Mouse (Mus musculus): ENCODE measurements around the gene Vav3.

Vav3 gene

DNA sequence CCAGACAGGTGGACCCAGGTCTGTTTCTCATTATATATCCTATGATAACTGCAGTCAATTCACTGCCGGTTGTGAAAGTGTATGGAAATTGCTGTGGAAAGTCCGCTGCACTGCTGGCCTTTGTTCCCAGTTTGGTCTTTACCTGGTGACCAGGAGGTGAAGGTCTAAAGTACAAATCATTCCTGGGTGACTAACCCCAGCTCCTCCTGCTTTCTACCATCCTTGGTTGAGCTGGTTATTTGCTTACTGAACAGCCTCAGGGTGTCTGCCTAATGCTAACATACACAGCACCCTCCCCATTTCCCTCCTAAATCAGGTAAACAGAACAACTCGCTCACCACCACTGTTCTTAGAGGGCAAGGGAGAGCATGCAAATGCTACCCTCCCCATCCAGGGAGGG lies 237.9 kb downstream of the Vav3 start:
- no peak for DNase-seq (ENCODE audit: low spot score in 2 of 2)

DNA sequence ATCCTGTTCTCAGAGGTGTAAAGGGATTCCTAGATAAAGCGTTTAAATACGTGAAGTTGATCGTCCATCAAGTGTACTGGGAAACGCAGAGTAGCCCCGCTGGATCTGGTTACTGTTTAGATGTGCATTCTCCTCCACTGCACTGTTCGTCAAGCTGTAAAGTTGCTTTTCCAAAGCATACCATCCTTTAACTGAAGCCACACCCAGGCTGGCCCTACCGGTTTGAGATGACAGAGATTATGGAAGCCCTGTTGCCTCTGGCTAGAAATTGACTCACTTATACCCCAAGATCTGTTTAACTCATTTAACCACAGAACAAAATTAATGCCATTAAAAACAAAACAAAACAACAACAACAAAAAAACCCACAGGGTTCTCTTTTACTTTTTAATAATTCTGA lies 238.5 kb downstream of the Vav3 start:
- no peak for DNase-seq (ENCODE audit: low spot score in 2 of 2)

DNA sequence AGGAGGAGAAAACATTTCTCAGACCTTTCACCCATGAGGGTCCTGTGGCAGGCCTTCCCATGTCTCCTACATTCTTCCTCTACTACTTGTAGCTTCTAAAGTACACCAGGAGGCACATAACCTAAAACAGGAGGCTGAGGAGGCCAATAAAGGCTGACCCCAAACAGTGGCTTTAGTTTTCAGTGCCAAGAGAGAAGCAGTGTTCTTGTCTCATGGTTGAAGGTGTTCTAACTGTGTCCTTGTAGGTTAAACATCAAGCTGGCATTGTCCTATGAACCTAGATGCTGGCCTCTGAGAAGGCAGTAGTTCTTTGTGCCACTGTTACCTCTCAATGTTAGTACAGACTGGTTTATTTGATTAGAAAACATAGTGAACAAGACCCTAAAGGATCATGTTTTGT lies 245.5 kb downstream of the Vav3 start:
- DNase-seq (ENCODE audit: low spot score in 2 of 2) = no peak

DNA sequence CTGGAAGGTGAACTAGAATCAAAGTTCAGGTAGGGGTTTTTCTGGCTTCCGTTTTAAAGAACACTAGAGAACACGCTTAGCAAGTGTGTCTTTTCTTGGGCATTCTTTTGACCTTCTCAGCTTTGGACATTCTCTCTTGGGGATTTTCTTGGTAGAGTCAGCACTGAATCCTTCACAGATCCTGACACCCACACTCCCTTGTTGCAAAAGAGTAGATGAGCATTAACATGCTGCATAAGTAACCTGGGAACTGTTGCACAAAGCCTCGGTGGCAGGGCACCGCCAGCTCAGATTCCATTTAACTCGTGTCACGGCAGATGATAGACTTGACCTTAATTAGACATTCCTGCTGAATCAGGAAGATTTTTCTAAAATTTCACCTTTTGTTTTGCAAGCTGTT lies 252.5 kb downstream of the Vav3 start:
- DNase-seq (ENCODE audit: low spot score in 2 of 2) = no peak

DNA sequence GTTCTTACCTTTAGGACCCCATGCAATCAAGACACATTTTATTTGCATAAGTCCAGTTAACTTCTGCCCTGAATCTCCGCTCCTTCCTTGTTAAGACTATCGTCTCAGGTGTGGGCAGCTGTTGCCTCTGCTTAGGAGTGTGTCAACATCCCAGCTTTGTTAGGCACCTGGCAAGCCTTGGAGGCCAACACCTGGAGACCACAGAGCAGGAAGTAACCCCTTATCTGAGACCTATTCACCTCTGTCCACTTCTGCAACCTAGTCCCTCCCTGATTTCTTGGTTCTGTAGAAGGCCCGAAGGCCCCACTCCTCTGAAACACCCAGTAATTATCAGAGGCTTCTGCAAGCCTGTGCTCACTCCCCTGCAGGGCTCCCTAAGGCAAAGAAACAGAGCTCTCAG lies 255.6 kb downstream of the Vav3 start:
- DNase-seq (ENCODE audit: low spot score in 2 of 2) = no peak

DNA sequence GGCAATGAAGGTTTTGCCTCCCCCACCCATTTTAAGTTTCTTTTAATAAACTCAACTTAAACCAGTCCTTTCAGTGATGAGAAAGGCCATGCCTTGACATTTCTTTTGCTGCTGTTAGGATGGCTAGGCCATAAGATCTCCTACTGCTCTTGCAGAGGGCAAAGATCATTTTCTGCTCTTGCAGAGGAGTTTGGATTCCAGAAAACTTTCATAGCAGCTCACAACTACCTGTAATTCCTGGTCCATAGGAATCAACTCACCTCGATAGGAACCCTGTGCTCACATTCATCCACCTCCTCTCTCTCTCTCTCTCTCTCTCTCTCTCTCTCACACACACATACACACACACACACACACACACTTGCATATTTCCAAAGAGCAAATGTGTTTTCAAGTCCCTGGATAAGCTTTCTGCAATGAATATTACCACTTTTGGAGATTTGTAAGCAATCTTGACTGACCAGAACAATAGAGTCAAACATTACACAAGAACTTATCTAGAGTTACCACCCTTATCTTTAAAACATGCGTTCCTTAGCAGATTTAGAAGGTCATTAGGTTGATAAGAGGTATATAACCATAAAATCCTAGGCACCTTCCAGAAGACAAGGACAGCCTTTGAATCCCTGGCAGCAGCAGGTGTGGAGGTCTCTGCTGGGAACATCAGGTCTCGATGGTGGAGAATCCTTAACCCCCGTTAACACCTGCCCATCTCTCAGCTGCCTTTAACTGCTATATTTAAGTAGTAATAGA lies 260.4 kb downstream of the Vav3 start:
- no peak for DNase-seq (ENCODE audit: low spot score in 2 of 2)

DNA sequence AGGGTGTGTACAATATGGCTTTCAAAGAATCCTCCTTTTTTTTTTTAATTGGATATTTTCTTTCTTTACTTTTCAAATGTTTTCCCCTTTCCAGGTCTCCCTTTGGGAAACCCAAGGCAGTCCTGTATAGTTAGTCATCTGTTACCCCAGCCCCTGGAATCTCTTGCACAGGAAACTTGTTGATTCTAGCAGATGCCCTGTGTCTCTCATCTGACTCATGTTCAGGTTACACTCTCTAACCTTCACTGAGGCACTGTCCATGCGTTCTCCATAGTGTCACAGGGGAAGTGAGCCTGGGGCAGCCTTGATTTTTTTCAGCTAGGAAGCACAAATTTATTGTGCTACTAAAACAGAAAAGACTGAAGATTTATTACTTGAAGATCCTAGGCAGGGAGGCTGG lies 262.3 kb downstream of the Vav3 start:
- DNase-seq (ENCODE audit: low spot score in 2 of 2) = no peak

DNA sequence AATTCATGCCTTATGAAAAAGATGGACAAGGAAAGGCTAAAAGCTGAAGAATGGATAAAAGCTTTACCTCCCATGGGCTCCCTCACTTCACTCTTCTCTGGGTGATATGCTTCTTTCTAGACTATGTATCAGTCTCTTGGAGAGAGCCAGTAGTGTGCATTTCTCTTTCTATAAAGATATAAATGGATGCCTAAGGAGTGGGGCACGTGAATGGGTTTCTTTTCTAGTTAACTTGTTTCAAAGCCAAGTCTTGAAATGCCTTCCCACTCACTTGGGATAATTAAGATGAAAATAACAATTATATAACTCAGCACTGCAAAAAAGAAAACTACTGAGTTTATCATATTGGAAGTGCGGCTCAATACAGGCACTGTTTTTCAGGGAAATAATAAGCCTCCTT lies 265.7 kb downstream of the Vav3 start:
- no peak for DNase-seq (ENCODE audit: low spot score in 2 of 2)

DNA sequence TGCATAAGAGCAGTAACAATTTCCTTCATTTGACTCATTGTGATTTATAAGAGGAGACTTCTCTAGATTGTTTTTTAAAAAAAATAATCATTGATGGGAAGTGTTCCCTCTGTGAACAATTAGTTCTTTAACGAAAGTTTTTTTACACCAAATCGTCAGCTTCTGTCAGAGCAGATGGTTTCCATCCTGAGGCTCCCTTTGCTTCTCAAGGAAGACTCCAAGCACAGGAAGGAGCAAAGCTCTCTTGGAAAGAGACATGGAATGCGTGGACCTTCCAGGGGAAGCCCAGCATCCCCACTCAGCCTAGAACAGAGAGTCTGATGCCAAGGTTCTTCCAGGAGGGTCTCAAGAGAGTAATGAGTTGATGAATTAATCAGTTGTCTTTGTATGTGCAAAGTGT lies 281.3 kb downstream of the Vav3 start:
- no peak for DNase-seq (ENCODE audit: low spot score in 2 of 2)

DNA sequence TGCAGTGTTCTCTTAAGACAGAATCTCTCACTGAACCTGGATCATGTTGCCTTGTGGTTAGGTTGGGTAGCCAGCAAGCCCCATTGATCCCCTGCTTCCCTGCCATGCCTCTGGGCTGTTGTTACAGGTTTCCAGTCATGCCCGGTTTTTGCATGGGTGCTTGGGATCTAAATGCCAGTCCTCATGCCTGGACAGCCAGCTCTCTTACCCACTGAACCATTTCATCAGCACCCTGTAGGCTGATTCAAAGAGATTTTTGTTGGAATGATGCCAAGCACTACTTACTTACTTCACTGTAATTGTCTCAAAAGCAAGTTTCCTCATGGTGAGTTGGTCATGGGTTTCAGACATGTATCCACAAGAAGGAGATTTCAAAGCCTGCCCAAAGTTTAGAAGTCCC lies 281.9 kb downstream of the Vav3 start:
- DNase-seq (ENCODE audit: low spot score in 2 of 2) = no peak

DNA sequence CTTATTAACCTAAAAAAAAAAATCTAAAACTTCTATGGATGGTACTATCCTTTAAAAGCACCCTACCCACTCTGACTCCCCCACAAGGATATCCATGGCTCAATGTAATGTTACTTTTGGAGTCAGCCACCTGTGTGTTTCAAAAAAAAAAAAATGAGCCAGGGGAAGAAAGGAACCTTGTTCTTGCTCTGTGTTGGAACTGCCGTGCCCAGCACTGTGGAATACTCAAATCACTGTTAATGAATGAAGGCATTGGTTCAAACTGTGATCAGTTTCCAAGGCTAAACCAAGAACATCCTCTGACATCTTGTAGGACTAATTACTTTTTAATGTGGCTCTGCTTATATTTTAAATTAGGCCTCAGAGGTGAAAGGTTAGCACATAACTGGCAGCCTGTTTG lies 282.4 kb downstream of the Vav3 start:
- no peak for DNase-seq (ENCODE audit: low spot score in 2 of 2)

DNA sequence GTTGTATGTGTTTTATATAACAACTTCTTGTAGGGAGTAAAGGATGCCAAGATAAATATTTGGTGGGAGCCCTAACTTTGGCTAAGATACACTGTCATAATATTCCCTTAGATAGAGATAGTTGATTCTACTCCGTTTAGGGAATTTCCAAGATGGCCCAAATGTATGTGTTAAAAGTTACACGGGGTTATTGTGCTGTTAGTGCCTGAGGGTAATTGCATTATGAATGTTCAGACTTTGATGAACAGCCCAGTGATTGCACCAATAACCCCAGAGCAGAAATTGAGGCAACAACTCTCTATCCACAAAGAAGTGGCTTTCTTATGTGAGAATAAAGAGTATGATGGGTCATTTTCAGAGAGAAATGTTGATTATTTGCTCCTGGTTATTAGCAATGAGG lies 283.3 kb downstream of the Vav3 start:
- DNase-seq (ENCODE audit: low spot score in 2 of 2) = no peak

DNA sequence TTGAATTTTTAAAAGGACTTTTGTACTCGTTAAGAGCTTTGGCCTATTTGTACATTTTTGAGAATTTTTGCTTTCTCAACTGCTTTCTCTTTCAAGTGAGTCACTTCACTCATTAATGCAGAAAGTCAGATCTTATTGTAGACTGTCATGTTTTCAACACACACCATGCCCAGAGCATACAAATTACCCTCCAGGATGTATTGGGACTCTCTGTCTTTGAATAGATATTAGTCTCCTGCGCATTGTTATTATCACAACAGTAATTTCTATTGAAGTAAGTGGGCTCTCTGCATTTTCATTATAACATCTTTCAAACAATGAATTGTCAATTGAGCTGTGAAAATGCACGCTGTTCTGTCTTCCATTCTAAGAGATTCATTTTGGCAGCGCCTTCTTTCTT lies 295.6 kb downstream of the Vav3 start:
- no peak for DNase-seq (ENCODE audit: low spot score in 2 of 2)

DNA sequence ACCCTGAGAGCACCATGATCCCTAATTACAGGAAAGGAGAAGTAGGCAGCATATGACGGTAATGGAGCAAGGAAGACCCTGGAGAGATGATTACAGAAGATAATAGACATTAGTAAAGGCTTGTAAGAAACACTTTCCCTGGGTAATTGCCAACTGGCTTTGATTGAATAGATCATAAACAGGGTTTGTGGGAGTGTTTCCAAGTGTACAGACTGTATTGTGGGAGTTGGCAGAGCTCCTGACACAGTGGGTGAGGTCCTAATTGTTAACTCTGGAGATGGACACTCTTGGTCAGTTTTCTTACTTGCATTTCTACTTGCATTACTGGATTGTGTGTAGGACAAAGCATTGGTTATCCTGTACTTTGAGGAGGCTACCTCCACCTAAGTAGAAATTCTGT lies 298.9 kb downstream of the Vav3 start:
- DNase-seq (ENCODE audit: low spot score in 2 of 2) = no peak

DNA sequence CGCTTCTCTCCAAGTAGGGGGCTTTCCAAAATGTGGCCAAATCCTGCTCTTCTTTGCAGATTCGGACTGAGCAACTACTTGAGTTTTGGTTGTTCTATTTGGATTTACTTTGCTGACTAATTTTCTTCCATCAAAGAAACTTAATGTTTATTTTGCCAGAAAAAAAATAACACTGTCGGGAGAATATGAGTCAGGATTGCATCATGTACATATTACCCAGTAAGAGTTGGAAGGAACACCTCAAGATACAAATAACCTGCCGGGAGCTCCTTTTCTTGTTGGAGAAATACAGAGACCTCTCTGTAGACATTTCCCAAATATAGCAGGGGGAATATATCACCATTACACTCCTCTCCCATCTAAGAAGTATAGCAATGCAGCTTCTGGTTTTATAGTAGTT lies 300.3 kb downstream of the Vav3 start:
- no peak for DNase-seq (ENCODE audit: low spot score in 2 of 2)

DNA sequence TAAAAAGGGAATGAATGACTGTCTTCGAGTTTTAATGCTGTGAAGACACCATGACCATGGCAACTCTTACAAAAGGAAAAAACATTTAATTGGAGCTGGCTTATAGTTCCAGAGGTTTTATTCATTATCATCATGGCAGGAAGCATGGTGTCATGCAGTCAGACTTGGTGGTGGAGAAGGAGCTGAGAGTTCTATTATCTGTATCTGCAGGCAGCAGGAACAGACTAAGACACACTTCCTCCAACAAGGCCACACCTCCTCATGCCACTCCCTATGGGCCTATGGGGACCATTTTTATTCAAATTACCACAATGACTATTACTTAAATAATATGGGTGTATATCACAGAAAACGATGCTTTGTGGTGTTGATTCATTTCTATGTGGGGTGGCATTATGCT lies 307.8 kb downstream of the Vav3 start:
- no peak for DNase-seq (ENCODE audit: low spot score in 2 of 2)

DNA sequence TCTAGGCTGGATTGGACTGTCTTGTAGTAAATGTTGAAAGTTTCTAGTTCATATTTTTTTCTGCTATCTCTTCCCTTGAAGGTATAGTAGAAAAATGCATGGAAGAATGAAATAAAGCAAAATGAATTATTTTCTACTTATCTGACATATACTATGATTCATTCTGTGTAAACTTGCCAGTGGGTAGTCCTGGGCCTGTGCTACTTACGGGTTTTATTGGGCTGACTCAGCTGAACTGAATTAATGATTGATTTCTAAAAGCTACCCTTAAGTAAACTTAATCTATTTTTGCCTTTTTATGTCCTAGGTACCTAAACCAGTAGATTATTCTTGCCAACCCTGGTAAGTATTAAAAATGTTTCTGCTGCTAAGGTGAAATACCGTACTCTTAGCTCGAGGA lies 311.0 kb downstream of the Vav3 start:
- no peak for DNase-seq (ENCODE audit: low spot score in 2 of 2)

DNA sequence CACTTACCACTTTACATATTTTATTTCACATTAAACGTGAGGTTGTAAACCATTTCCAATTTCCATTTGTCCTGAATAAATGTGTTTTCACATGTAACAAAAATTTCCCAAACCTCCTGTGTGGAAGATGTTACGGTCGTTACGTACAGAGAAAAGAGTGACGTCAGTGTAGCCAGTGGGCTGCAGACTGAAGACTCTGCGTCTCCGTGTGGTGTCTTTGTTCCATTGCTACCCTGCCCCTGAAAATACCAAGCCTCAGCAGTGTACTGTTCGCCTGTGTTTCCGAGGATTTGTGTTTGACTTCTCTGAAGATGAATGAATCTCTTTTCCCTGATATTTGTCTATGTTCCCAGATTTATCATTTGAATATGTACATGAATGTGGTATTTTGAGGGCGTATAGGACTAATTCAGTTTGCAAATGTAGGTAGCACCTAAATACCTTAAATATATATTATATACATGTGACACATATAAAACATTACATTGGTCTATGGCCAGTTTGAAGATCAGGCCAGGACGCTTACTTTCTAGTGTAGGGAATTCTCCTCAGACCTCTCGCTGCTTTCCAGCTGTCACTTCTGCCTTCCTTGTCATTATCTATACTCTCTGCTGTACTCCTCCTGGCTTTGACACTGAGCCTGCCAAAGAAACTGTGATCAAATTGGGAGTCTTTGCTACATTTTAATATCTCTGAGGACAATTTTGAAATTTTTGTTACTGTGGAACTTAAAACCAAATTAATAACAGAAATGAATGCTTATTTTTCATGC lies 312.6 kb downstream of the Vav3 start:
- DNase-seq (ENCODE audit: low spot score in 2 of 2) = no peak

DNA sequence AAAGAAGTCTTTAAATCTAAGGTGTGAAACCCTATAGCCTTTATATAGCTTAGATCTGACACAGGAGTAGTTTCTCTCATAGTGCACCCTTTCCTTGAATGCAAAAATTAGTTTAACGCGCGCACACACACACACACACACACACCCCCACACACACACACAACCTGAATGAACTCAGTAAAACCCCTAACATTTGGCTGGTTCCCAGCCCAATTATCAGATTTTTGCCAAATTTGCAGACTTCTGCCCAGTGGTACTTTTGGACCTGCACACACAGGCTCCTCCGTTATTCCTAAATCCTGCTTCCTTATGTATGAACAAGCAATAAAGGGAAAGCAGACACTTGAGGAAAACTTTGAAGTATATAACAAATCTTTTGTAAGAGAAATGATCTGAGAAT lies 313.9 kb downstream of the Vav3 start:
- DNase-seq (ENCODE audit: low spot score in 2 of 2) = no peak

DNA sequence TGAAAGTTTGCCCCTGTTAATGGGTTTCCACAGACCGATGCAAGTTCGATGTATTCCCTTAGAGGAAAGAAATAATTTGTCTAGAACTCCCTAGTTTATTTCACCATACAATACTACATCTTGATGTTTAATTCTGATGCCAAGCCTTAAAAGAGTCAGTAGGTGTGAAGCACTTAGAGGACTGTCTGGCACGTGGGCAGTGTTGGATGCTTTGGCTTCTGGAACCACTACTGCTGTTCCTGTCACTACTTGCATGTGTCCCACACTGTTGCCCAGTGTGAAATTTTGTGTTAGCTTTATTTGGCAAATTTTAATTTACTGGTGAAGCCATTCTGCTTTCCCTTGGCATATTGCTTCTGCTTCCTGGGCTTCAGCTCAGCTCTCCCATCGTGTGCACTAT lies 331.3 kb downstream of the Vav3 start:
- no peak for DNase-seq (ENCODE audit: low spot score in 2 of 2)

DNA sequence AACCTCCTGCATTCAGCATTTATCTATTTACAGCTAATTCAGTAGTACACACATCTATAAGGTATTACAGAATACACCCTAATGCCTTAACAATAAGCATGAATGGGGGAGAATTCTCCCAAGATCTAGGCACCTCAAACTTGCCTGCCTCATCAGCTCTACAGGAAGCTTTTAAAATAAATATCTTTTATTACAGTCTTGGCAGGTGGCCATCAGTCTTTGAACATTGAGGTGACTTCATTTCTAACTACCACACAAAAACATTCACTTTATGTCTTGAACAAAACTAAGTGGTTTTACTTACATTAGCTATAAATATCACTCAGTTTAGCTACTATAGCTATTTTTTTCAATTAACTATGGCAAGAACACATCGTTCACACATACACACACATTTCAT lies 332.5 kb downstream of the Vav3 start:
- no peak for DNase-seq (ENCODE audit: low spot score in 2 of 2)

DNA sequence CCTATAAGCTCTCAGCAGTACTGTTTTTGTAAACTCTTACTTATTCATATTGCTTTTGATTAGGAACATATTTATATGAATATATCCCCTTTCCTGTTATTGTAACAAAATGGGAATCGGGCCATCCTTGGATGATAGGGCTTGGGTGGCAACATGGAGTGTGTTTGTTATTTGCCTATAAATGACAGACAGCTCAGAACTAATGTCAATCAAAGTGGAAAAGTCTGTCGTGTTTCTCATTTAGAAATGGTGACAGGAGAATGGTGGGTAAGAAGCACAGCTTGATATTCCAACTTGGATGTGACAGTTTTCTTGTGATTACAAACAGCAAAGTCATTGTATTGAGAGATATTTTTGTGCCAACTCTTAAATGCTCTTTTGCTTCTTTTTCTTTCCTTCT lies 339.8 kb downstream of the Vav3 start:
- no peak for DNase-seq (ENCODE audit: low spot score in 2 of 2)

DNA sequence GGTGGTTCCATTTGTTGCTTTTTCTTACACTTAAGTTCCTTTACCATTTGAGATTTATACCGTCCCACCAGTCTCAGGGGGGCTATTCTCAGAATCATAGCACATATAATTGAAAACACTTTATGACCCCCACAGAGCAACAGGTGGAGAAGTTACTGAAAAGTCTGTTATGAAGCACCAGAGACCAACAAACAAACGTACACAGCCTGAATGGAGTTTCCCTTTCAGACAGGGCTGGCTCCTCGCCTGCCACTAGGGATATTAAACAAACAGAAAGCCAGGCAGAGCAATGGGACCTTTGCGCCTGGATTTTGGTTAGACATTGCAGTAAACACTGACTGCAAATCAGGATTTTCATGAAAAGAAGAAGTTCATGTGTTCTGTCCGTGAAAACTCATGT lies 341.4 kb downstream of the Vav3 start:
- no peak for DNase-seq (ENCODE audit: low spot score in 2 of 2)

All from spleen, postnatal 14 days (tissue).